Mouse (Mus musculus) cerebellum, adult 8-10 months (tissue): ENCODE results near the gene Pard6b.
"Not testable (repeated sequence)": the region's sequence is repeated elsewhere in the genome, so short reads cannot be mapped to it uniquely, and the experiment has no call there.

Source experiments
- DNase-seq: peaks from one replicate; pipeline ENCODE4 v3.0.0; 2022

Pard6b gene

GRCm38 (mm10) chr2:168080431-168081246, at the start of gene Pard6b:
Pard6b (plus strand) TSS chr2:168081004.
- peak; percentile 96 for DNase-seq

DNA sequence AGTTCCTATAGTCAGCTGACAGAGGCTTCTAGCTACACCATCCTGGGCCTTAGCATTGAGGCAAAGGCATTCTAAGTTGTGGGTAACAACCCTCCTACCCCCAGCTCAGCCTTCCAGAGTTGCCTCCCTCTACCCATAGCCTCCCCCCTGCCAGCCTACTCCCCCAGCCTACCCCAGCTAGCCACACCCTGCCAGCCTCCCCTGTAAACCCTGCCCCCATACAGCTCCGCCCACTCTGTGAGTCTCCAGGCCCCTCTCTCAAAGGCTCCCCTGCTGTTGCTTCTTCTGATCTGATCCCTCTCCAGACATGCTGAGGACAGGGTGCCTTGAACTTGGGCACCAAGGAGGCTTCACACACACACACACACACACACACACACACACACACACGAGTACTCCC, 49.0 kb upstream of the Pard6b start:
- DNase-seq = no peak

GRCm38 (mm10) chr2:168033905-168034304, 46.9 kb upstream of the Pard6b start:
- no peak for DNase-seq

- DNase-seq = no peak
These were observed 44.9 kb upstream of the Pard6b start for GRCm38 (mm10) chr2:168035907-168036306.

DNA sequence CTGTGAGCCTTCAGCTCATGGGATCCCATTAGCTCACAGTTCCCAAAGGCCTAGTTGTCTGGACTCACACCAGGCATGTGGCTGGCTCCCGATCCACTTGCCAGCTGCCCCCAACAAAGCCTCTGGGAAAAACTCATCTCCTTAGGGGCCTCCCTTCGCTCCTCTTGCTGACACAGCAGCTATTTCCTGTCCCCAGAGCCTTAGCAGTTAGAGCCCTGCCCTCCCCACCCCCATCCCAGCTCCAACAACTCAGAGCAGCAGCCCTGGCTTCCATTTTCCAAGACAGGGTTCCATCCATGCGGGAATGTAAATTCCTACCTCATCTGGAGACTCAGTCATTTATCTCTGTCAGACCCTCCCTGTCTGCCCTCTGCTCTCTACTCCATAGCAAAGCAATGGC, 43.7 kb upstream of the Pard6b start:
- no peak for DNase-seq

DNA sequence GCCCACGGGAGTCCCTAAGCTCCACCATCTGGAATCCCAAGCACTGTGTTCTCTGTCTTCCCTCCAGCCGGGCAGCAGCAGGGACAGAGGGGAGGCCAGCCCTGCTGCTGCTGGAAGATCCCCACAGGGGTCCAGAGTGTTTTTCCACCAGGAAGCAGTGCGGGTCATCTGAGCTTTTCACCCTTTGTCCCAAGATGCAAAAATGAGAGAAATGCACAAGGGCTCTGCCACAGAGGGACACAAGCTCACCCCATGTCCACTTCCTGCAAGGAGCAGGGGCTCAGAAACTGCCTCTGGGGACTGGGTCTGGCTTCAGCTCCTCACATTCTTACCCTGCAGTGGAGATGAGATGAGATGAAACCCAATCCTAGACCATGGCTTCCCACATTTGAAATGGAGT, 40.1 kb upstream of the Pard6b start:
- DNase-seq = no peak

DNA sequence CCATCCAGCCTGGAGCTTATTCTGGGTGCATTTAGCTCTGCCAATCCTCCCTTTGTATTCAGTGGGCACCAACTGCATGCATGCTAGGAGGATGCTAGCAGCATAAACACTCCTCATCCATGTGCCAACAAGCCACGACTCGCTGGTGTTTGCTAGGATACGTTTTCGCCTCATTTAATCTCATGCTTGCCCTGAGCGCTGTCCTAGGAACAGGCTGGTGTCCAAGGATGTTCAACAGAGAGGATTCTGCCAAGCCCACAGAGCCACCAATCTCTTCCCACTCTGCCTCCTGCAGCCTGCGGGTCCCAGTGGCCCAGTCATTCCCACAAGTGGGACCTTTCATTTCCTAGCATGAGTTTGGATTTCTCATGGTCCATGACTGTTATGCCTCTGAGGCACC, 38.8 kb upstream of the Pard6b start:
- peak; percentile 5 for DNase-seq

- DNase-seq = no peak
These were observed 36.0 kb upstream of the Pard6b start for GRCm38 (mm10) chr2:168044681-168045287.

GRCm38 (mm10) chr2:168045357-168045756, 35.4 kb upstream of the Pard6b start:
- no peak for DNase-seq

GRCm38 (mm10) chr2:168045771-168046170, 35.0 kb upstream of the Pard6b start:
- DNase-seq = no peak

DNA sequence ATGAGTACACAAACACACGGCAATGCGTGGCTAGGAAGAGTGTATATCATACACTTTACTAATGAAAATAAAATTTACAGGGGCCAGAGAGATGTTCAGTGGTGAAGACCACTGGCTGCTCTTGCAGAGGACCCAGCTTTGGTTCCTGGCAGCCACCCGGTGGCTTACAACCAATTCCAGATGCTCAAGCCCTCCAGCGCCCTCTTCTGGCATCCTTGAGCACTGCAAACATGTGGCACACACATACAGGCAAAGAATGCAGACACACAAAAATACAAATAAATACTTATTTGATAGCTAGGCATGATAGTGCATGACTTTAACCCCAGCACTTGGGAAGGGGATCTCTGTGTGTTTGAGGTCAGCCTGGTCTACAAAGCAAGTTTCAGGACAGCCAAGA, 34.3 kb upstream of the Pard6b start:
- no peak for DNase-seq

GRCm38 (mm10) chr2:168049002-168049635, 31.7 kb upstream of the Pard6b start:
- DNase-seq = no peak

DNA sequence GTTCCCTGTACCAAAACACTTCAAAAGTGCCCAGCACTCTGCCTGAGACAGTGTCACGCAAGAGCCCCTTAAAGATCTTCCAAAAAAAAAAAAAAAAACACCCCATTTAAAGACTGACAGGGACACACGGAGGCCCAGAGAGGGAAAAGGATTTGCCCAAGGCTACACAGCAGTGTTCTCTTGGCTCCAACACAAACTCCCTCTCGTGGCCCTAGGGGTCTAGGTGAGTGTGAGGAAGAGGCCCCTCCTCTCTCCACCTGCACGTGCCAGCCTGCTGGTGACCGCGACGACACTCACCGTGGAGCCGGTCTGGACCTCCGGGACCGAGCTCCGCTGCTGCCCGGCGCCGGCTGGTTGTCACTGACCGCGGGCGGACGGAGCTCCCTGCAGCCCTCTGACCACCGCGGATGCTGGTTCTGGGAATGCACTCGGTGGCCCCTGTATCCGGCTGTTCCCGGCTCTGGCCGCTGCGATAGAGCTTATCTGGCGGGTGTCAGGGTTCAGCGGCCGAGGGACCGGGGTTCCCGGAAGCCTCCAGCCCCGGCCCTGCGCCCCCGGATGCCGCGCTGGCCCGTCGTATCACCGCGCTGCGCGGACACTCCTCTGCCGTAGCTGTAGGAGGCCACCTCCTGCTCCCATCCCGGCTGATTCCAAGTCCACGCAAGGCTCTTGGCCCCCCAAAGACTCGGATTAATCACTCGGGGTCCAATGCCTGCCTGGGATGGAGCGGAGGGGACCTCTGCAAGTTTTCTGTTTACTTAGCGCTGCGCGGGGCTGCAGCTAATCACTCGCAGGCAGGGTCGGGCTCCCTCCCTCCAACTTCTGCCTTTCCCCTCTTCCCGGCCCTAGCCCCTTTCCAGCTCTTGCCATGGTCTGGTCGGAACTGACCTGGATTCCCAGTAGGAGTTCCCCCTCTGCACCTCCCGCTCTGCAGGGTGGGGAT, 30.5 kb upstream of the Pard6b start:
- DNase-seq = no peak

DNA sequence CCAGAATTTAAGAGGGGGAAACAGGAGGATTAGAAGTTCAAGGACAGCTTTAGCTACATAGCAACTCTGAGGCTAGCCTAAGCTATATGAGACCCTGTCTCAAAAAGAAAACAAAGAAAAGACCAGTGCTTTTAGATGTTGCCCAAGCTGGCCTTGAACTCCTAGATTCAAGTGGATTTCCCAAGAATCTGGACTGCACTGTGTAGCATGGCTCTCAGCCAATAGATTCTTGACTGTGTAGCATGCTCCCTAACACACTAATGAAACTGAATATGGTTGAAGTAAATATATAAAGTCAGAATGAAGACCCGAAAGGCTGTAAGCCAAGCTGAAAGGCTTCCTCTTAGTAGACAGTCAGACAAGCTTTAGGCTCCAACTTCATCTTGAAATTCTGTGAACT, 28.6 kb upstream of the Pard6b start:
- DNase-seq = no peak

DNA sequence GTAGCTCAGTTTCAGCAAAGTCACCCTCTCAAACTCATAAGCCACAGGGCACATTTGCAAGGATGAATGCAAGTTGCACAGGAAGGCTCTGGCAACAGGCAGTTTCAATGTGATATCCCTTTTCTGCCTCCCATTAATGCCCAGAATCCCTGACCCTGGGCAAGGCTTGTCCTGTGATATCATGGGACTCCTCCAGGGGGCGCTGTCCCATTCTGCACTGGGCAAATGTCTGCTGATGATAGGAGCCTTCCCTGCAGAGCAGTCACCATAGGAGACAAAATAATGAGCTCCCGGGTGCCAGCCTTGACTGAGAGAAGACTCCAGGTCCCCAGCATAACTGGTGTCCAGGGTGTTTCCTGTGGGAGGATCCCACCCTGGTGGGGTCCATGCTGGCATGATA, 28.1 kb upstream of the Pard6b start:
- peak; percentile 12 for DNase-seq

GRCm38 (mm10) chr2:168054142-168054541, 26.7 kb upstream of the Pard6b start:
- DNase-seq = no peak

DNA sequence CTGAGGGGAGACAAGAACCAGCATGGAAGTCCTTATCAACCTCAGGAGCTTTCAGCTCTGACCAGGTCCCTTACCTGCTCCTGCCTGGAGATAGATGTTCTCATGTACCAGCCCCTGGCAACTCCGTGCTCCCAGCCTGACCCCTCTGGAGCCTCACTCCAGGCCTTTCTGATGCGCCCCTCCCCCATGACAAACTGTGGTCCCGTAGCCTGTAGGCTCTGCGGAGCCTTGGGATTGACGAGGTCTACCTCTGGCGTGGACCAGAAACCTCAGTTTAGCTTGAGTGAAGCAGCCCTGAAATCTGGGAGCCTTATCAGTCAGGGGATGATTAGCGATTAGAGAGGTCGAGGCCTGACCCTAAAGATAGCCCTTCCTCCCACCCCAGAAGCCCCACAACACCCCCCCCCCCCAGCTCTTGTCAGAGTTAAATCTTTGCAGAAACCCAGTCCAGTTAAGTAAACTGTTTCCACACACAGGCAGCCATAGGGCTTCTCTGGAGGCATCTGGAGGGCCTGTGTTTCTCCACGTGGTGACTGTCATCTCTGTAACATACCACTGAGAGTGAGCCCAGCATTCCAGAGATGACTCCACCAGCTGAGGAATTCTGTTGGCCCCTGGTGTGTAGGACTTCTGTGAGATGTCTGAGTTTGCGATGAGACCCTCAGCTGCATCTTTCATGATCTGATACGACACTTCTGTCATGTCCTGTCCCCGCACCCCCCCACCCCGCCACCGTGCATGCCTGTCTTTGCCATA, 24.7 kb upstream of the Pard6b start:
- no peak for DNase-seq

- DNase-seq = no peak
These were observed 24.2 kb upstream of the Pard6b start for GRCm38 (mm10) chr2:168056666-168056933.

DNA sequence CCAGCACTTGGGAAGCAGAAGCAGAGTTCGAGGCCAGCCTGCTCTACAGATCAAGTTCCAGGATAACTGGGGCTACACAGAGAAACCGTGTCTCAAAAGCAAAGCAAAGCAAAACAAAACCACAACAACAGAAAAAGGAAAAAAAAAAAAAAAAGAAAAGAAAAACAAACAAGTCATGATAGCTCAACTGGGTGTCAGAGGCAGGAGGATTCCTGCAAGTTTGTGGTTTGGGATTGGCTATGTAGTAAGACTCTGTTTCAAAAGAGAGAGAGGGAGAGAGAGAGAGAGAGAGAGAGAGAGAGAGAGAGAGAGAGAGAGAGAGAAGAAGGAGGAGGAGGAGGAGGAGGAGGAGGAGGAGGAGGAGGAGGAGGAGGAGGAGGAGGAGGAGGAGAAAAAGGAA, 22.9 kb upstream of the Pard6b start:
- not testable (repeated sequence) for DNase-seq

- DNase-seq = no peak
These were observed 22.2 kb upstream of the Pard6b start for GRCm38 (mm10) chr2:168058488-168059199.

- no peak for DNase-seq
These were observed 21.5 kb upstream of the Pard6b start for GRCm38 (mm10) chr2:168059200-168059790.
